Mouse (Mus musculus) thymus, adult 18-20 months (tissue): ENCODE data around the gene Sypl.

ENCODE experiments used
- DNase-seq, 2 experiments: peaks; one replicate each; pipeline ENCODE4 v3.0.0; 2022; ENCODE audit warnings: mixed read lengths in 2 of 2

The Sypl gene

GRCm38 (mm10) chr12:32943951-32944350 is 9.7 kb upstream of the Sypl start:
- no peak for DNase-seq

DNA sequence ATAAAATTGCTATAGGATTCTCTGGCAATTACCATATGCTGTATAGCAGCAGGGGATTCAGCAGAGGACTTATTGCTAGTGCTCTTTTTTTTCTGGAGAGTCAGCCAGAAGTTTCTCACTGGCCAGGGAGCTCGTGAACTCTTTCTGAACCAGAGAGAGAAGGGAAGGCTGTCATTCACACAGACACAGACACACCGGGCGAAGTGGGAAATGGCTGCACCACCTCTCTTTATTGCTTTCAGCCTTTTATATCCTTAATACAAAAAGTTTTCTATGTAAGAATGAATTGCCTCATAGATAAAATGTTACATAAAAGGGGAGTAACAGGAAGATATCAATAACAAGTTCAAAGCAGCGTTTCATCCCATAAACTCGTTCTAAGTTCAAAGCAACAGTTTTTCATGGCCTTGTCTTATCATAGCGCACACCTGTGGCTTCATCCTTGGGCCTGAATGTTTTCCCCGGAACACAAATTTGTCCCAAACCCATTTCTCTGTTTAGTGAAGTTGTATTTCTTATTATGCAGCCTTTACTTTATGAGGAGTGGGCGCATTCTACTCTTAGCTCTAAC is 8.7 kb upstream of the Sypl start:
- no peak for DNase-seq

DNA sequence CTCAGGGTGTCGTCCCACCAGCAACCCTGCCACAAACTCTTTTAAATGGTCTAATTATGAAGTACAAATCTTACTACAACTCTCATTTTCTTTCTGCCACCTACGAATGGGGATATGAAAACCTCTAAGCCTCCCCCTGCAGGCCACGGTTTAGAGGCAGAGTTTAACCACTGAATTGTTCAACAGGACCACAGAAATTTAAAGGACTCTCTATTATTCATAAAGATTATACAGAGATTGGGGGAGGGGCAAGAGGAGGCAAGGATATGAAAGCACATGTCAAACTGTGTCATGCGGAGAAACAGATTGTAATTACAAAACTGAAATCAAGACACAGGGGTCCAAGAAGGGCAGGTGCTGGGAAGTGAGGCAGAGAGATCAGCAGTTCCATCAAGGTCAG is 7.3 kb upstream of the Sypl start:
- no peak for DNase-seq

DNA sequence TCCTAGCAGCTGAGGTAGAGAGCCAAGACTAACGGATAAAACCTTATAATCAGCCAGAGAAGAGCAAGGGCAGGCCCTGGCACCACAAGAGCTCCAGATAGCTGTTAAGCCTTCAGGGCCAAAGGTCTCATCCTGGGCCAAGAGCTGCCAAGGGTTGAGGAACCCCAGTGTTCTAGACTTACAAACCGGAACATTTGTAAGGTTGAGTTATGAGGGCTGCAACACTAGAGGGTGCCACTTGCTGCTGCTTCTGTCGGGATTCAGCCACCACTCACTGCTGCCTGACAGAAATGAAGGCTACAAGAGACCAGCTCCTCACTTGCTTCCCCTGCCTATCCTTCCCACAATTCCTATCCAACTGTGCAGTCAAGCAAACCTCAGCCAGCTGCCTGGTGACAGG is 1.3 kb upstream of the Sypl start:
- peak; percentile 21 to 61 for DNase-seq

GRCm38 (mm10) chr12:32953066-32953465 is 625 bp upstream of the Sypl start:
- peak in 1 of 2 experiments; percentile 14 for DNase-seq

DNA sequence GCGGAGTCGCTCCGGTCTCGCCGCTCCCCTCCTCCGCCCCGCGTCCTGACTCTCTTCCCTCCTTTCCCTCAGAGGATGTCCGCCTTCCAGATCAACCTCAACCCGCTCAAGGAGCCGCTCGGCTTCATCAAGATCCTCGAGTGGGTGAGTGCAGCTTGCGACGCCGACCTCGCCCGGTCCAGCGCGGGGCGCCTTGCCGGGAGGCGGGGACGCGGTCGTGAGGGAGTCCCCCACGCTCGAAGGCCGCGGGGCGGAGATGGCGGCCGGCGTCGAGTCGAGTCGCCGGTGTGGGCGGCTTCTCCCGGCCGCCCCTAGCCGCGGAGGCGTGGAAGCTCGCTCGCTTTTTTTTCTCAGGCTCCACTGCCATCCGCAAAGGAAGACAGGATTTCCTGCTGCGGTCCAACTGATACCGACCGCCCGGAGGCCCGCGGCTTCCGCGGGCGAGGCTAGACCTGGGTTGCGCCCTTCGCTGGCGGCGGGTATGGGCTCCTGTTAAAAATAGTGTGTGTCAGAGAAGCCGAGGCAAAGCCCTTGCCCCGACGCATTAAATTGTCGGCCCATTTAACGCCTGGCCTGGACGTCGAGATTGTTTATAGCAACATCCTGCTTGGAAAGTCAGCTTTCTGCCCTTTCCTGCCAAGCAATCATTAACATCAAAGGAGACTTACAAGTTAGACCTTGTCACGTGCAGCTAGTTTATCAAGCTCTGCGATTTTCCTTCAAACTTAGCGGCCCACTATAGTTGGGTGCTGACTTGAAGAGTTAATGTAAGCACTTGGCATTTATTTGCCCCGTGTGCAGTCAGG is 728 bp downstream of the Sypl start:
- DNase-seq: peak; percentile 71 to 77

GRCm38 (mm10) chr12:32955037-32955436 is 1.3 kb downstream of the Sypl start:
- no peak for DNase-seq

- DNase-seq: no peak
Observed at GRCm38 (mm10) chr12:32957211-32957610, 3.5 kb downstream of the Sypl start.

DNA sequence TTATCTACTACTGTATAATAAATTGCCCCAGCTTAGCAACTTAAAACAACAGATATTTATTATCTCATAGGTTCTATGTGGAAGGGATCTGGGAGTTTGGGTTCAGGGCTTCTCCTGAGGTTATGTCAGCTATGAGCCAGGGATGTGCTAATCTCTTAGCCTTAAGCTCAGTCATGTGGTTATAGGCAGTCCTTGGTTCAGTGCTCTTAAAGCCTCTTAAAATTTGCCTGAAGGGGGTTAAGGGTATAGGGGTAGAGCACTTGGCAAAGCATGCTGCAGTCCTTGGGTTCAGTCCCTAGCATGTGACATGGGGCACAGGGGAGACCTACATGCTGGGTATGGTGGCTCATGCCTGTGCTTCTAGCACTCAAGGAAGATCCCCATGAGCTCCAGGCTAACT is 8.4 kb downstream of the Sypl start:
- DNase-seq: no peak

DNA sequence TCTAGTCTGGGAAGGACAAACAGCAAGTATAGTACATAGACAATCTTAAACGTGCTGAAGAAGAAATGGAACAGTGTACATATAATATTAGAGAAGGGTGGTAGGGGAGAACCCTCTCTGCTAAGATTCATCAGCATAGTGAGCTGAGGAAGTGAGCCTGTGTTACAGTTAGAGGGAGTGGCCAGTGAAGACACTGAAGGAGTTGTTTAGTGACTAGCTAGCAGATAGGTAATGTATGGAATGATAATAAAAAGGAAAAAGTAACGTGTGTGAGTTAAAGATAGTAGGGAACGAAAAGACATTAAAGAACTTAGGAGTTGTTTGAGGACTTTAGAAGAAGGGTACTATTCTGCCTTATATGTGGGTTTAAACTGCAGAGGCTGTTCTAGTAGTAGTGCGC is 10.2 kb downstream of the Sypl start:
- no peak for DNase-seq

DNA sequence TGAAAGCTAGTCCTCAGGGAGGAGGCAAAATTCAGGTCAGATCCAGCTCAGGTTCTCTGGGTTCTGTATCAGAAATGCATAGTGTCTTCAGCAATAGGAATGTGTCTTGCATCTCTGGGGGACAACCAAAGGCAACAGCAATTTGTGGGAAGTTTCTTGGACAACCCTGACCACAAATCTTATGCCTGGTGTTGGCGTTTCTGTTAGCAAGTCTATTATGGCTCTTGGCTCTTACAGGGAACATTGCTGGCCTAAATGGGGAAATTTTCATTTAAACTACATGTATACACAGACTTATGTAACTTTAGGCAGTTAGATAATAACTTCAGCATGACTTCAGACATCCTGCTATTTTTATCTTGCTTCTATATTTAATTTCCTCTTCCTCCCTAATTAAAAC is 18.6 kb downstream of the Sypl start:
- DNase-seq: no peak

DNA sequence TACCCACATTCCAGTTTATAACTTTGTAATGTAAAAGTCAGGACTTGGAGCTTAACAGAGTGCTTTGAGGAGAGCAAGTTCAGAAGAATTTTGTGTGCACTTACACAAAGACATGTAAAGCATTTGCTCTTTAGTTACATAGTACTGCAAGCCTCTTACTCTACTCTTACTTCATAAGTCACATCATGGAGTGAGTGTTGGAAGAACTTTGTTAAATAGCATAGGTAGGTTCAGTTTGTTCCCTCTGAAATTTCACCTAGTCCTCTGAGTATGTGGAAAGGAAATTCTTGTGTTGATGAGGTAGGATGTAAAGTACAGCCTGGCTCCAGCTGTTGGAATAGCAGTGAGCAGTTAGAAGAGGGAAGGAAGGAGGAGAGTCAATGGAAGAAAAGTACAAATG is 21.2 kb downstream of the Sypl start:
- DNase-seq: no peak

GRCm38 (mm10) chr12:32975501-32975900 is 21.8 kb downstream of the Sypl start:
- no peak for DNase-seq

GRCm38 (mm10) chr12:32982631-32983030 is 28.9 kb downstream of the Sypl start:
- DNase-seq: no peak

GRCm38 (mm10) chr12:32983081-32983480 is 29.4 kb downstream of the Sypl start:
- DNase-seq: no peak

DNA sequence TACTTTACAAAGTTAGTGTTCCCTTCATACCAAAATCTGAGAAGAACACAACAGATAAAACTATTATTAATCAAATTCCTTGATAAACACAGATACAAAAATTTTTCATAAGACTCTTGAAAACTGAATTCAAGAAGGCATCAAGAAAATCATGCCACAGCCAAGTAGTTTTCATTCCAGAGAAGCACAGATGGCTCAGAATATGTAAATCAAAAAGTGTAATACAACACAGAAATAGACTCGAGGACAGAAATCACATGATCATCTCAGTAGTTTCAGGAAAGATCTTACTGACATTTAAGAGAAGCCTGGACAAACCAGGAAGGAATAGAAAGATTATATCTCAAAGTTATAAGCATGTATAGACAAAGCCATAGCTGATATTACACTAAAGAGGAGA is 32.6 kb downstream of the Sypl start:
- no peak for DNase-seq

- DNase-seq: no peak
Observed at GRCm38 (mm10) chr12:32989731-32990130, 36.0 kb downstream of the Sypl start.

DNA sequence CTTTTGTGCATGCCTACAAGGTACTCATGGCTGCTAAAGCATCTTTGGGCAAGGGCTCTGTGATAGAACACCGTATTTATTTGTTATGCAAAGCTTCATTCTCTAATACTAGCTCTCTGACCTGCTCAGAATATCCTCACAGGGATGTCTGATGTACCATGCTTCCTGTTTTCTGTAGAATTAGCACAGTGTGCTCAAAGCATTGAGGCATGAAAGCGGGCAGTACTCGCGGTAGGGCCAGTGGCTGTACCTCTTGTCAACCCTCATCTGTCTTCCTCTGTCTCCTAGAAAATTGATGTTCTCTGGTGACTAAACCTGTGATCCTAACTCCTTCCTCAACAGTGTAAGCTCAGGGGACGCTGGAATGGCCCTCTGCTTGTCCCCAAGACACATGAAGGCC is 40.4 kb downstream of the Sypl start:
- DNase-seq: no peak

- DNase-seq: no peak
Observed at GRCm38 (mm10) chr12:32995081-32995834, 41.6 kb downstream of the Sypl start.

DNA sequence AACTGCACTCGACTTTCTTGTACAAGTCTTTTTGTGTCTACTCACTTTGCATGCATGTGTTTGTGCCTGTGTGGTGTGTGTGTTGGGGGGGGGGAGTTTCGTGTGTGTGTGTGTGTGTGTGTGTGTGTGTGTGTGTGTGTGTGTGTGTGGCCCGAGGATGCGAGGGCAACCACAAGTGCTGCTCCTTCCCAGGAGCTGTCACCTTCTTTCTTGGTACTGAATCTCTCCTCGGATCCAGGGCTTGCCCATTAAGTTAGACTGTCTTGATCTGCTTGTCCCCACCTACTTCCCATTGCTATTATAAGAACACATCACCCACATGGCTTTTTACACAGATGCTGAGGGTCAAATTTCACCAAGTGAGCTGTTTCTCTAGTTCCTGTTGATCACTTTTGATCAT is 45.1 kb downstream of the Sypl start:
- DNase-seq: peak in 1 of 2 experiments; percentile 2

DNA sequence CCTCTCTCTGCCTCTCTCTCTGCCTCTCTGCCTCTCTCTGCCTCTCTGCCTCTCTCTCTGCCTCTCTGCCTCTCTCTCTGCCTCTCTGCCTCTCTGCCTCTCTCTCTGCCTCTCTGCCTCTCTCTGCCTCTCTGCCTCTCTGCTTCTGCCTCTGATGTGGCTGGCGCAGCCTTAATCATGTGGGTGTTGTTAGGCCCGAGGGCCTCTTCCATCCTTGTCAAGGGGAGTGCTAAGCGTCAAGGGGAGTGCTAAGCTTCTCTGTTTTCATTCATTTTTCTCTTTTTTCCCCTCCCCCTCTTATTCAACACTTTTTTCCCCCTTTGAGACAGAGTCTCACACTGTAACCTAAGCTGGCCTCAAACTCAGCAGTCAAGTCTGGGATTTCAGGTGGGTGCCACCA is 46.1 kb downstream of the Sypl start:
- DNase-seq: peak in 1 of 2 experiments; percentile 39

DNA sequence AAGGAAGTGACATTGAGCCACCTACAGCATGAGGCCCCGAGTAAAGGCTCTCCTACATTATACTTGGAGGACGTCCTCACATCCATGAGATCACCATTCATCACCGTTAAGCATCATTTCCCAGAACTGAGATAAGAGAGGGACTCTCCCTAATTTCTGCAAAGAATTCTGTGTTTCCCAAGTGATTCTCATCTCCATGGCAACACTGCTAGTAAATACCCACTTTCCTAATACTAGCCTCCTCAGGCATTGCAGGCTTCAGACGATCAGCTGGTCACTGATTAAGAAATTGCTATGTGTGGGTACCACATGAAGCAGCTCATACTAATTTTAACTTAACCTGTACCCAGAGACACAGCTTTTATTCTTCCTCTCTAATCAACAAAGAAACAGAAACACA is 46.7 kb downstream of the Sypl start:
- no peak for DNase-seq

DNA sequence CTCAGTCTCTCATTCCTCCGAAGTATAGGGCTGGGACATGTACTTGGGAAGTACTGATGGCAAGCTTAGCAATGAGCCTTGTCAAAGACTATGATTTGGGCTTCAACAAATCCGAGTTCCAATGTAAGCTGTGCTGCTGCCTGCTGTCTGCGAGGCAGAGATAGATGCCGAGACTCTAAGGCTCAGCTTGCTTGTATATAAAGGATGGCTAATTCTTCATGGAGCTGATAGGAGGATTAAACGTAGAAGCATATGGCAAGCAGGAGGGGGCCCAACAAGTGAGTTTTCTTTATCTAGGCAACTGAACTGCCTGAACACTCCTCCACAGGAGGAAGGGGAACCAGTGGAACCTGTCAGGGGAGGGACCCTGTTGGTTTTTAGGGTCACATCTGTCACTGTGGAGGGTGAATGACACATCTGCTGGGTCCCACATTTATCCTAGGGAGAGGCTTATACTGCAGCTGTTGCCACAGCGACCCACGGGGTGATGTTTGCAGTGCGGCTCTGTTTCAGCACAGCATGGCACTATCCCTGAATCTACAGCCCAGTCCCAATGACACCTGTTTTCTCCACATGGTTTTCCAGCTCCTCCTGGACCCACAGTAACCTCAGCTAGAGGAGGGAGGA is 49.8 kb downstream of the Sypl start:
- no peak for DNase-seq

GRCm38 (mm10) chr12:33005858-33006257 is 52.2 kb downstream of the Sypl start:
- DNase-seq: no peak
